Mouse (Mus musculus) kidney, postnatal 0 days (tissue): ENCODE data around the gene Card11. TPM values are rescaled to one million over a fixed set of nuclear protein-coding genes. Genes with fewer than 3 reads are reported as not detected.

ENCODE experiments used
- ATAC-seq: fragments of 200-750 bp; cut with Nextera tagmentation; replicated peaks from 2 replicates; pipeline ENCODE4 v1.8.0; 2017; ENCODE audit warnings: low read depth, moderate number of reproducible peaks, moderate TSS enrichment, moderate library complexity; ENCODE audit not compliant: low FRiP score
- DNase-seq: peaks from one replicate; pipeline ENCODE4 v3.0.0-alpha.2; 2016; ENCODE audit warnings: low spot score
- H3K27ac ChIP-seq: fragments of 300-500 bp; sonication (generic); 2 replicates; pipeline ENCODE4 v1.5.1; 2014; ENCODE audit warnings: mild to moderate bottlenecking
- H3K27me3 ChIP-seq: fragments of 300-500 bp; sonication (generic); 2 replicates; pipeline ENCODE4 v1.6.1; 2014; ENCODE audit warnings: low read length, mixed read lengths; ENCODE audit not compliant: insufficient read depth
- H3K36me3 ChIP-seq: fragments of 300-500 bp; sonication (generic); 2 replicates; pipeline ENCODE4 v1.6.1; 2014; ENCODE audit warnings: low read length, mixed read lengths; ENCODE audit not compliant: insufficient read depth
- H3K4me1 ChIP-seq: fragments of 300-500 bp; sonication (generic); replicated peaks from 2 replicates; pipeline ENCODE4 v1.6.1; 2014; ENCODE audit warnings: antibody characterized with exemption, low read length, mixed read lengths; ENCODE audit not compliant: insufficient read depth
- H3K4me2 ChIP-seq: fragments of 300-500 bp; sonication (generic); 2 replicates; pipeline ENCODE4 v1.6.1; 2014; ENCODE audit warnings: mild to moderate bottlenecking, low read length, moderate library complexity, mixed read lengths
- H3K4me3 ChIP-seq: fragments of 300-500 bp; sonication (generic); replicated peaks from 2 replicates; pipeline ENCODE4 v1.5.1; 2014; ENCODE audit warnings: low read depth, low read length
- H3K9ac ChIP-seq: fragments of 300-500 bp; sonication (generic); 2 replicates; pipeline ENCODE4 v1.6.1; 2014; ENCODE audit warnings: low read depth, low read length
- H3K9me3 ChIP-seq: fragments of 300-500 bp; sonication (generic); replicated peaks from 2 replicates; pipeline ENCODE4 v1.6.1; 2016; ENCODE audit warnings: low read length, inconsistent platforms, mixed read lengths
- CTCF ChIP-seq: IDR thresholded peaks from 2 replicates; pipeline ENCODE4 v1.5.1; 2016; ENCODE audit warnings: antibody characterized with exemption, low read depth, mild to moderate bottlenecking, moderate library complexity
- WGBS: fragments of 180-500 bp; shearing (Covaris S2); extraction: QIAGEN DNeasy Blood & Tissue Kit; methylation state at CpG from one replicate; pipeline ENCODE4 v1.1.7; 2014; 5-methylcytosine and 5-hydroxymethylcytosine counted together
- polyA plus RNA-seq: library from polyadenylated mRNA; unstranded; fragments of >200 nt; fragmentation: Nextera tagmentation; extraction: Ambion mirVana; gene quantifications from 2 replicates; pipeline ENCODE4 v1.2.1, GENCODE M21; 2015

Card11 gene
- polyA plus RNA-seq, 1 experiment from 2014 or later = 0.16 TPM

GRCm38 (mm10) chr5:140829081-140829910, 171.1 kb downstream of the Card11 start:
- H3K4me3 ChIP-seq = peak overlapping the region; percentile 66
- H3K27me3 ChIP-seq = no peaks in the 10 kb centered on the region
- H3K36me3 ChIP-seq = no peaks in the 10 kb centered on the region
- peak overlapping the region; percentile 80 for H3K27ac ChIP-seq
- no peak for ATAC-seq
- 30% methylated on average over 18 of the region's 18 CpGs for WGBS
- peak; percentile 43 for TF ChIP-seq CTCF
- no peaks in the 10 kb centered on the region for H3K9me3 ChIP-seq
- peak overlapping the region; percentile 83 for H3K9ac ChIP-seq
- peak overlapping the region; percentile 83 for H3K4me2 ChIP-seq
- peak; percentile 53 for DNase-seq
- H3K4me1 ChIP-seq = peaks cover 7% of the 10 kb centered on the region; the same call in 1 of the 2 replicates

DNA sequence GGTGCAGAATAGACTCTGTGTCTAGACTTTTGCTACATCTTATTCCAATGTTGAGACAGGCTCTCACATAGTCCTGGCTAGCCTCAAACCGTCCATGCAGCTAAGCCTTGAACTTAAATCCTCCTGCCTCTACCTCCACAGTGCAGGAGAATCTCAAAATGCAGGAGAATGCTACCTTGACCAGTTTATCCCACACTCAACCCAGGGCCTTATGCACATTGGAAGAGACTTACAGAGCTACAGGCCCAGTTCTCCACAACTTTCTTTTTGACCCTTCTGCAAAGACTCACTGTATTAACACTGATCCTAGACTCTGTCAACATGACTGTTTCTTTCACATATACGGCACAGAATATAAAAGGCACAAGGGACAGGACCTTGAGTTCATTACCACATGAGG, 172.0 kb downstream of the Card11 start:
- DNase-seq (no peak), ATAC-seq (no peak)
- no peaks in the 10 kb centered on the region for H3K27me3 ChIP-seq
- no peak for TF ChIP-seq CTCF
- peak overlapping the region; percentile 43 for H3K27ac ChIP-seq
- peak overlapping the region; percentile 1; the same call in 1 of the 2 replicates for H3K4me3 ChIP-seq
- H3K4me2 ChIP-seq = peak overlapping the region; percentile 83
- WGBS = 59% methylated on average over 2 of the region's 2 CpGs
- no peak overlapping the region for H3K9ac ChIP-seq
- no peaks in the 10 kb centered on the region for H3K36me3 ChIP-seq
- H3K9me3 ChIP-seq = no peaks in the 10 kb centered on the region
- peaks cover 7% of the 10 kb centered on the region; the same call in 1 of the 2 replicates for H3K4me1 ChIP-seq

- WGBS = 33% methylated on average over 8 of the region's 8 CpGs
- peak overlapping the region; percentile 83 for H3K4me2 ChIP-seq
- no peaks in the 10 kb centered on the region for H3K36me3 ChIP-seq
- no peaks in the 10 kb centered on the region for H3K27me3 ChIP-seq
- TF ChIP-seq CTCF = no peak
- H3K27ac ChIP-seq = peak overlapping the region; percentile 43
- no peaks in the 10 kb centered on the region for H3K9me3 ChIP-seq
- no peak overlapping the region for H3K9ac ChIP-seq
- DNase-seq (peak; percentile 74), ATAC-seq (no peak)
- H3K4me3 ChIP-seq = peak overlapping the region; percentile 1; the same call in 1 of the 2 replicates
- peaks cover 7% of the 10 kb centered on the region; the same call in 1 of the 2 replicates for H3K4me1 ChIP-seq
Observed at GRCm38 (mm10) chr5:140827896-140828295, 172.5 kb downstream of the Card11 start.

DNA sequence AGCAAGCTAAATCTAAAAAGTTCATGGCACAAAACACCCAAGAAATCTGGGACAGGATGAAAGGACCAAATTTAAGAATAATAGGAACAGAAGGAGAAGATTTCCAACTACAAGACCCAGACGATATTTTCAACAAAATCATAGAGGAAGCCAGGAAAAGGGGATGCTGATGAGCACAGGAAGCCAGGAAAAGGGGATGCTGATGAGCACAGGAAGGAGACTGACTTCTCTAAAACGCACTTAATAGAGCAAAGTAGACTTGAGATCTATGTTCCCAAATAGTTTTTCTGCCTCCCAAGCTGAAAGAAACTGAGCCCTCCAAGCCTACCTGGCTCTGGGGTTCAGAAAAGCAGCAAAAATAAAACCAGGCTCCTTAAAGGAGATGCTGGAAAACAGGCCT, 173.0 kb downstream of the Card11 start:
- Histone ChIP-seq H3K9me3 (no peaks in the 10 kb centered on the region), H3K4me1 (peaks cover 7% of the 10 kb centered on the region; the same call in 1 of the 2 replicates), H3K4me2 (peak overlapping the region; percentile 83), H3K9ac (no peak overlapping the region), H3K27ac (0 out of 2 replicates have a peak overlapping the region, but pooled peaks have one; percentile 43), H3K27me3 (no peaks in the 10 kb centered on the region), H3K4me3 (no peak overlapping the region), H3K36me3 (no peaks in the 10 kb centered on the region)
- WGBS = 32% methylated on average over 2 of the region's 2 CpGs
- TF ChIP-seq CTCF = no peak
- no peak for DNase-seq
- ATAC-seq = no peak

- H3K9ac ChIP-seq = no peak overlapping the region
- 23% methylated on average over 1 of the region's 1 CpGs for WGBS
- H3K4me2 ChIP-seq = no peak overlapping the region
Observed at GRCm38 (mm10) chr5:140826796-140827195, 173.6 kb downstream of the Card11 start.

GRCm38 (mm10) chr5:140826118-140826517, 174.3 kb downstream of the Card11 start:
- H3K4me2 ChIP-seq = no peak overlapping the region
- H3K27me3 ChIP-seq = no peaks in the 10 kb centered on the region
- peaks cover 10% of the 10 kb centered on the region; the same call in 1 of the 2 replicates for H3K4me1 ChIP-seq
- no peaks in the 10 kb centered on the region for H3K9me3 ChIP-seq
- no peaks in the 10 kb centered on the region for H3K36me3 ChIP-seq
- H3K9ac ChIP-seq = no peak overlapping the region
- H3K27ac ChIP-seq = no peak overlapping the region
- ATAC-seq (no peak), DNase-seq (no peak)
- 100% methylated on average over 1 of the region's 1 CpGs for WGBS
- no peak overlapping the region for H3K4me3 ChIP-seq
- TF ChIP-seq CTCF = no peak

More at GRCm38 (mm10) chr5:140826796-140827195, 173.6 kb downstream of the Card11 start:
- Histone ChIP-seq H3K4me1 (peaks cover 7% of the 10 kb centered on the region; the same call in 1 of the 2 replicates), H3K27me3 (no peaks in the 10 kb centered on the region), H3K27ac (0 out of 2 replicates have a peak overlapping the region, but pooled peaks have one; percentile 0), H3K36me3 (no peaks in the 10 kb centered on the region), H3K9me3 (no peaks in the 10 kb centered on the region), H3K4me3 (no peak overlapping the region)
- TF ChIP-seq CTCF = no peak
- ATAC-seq = no peak
- no peak for DNase-seq
